Mouse (Mus musculus): Measurements from ENCODE around the gene Gm4924. TPM values are rescaled to one million over a fixed set of nuclear protein-coding genes. Genes with fewer than 3 reads are reported as not detected.

Gm4924 gene
- total and polyA plus RNA-seq, 3 experiments = 5.7 to 10.8 (median 9.2) TPM

DNA sequence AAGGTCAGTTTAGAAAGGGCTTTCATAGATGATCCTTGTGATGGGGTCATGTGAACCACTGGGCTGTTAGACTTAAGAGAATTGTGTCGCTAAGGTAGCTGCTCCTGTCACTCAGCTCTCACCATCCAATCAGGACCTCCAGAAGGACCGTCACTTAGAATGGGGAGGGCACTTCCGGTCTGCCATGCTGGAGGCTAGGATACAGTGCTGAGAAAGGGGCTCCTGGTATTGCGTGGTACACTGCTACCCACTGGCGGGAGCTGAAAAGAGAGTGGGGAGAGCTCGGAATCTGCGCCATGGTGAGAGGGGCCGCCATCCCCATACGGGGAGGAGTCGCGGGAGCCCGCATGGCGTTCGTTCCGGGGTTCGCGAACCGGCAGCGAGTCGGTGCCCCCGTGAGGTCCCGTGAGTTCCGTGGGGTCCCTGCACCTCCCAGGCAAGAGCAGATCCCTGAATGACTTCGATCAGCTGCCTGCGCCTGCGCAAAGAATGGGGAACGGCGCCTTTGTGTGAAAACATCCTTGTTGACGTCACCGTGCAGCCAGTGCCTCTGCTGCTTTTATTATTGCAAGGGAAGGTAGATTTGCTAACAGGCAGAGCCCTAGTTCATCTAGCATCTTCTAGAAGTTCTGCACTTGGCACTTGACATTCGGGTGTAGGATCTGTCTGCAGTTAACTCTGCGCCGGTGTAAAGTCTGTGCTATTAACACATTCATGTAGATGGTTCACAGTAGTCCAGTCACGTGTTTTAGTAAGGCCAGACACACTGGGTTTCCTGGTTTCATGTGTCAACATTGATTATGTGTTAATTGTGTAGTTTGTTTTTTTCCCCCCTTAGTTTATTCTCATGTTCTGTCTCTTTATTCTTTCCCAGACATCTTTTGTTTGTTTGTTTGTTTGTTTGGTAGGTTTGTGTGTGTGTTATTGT is at the start of gene Gm4924 (continued):
- no peak for TF ChIP-seq ZKSCAN1 (IDR thresholded peaks at IDR 0.05; ENCODE audit: borderline replicate concordance, low read depth, low read length)

- no peak for DNase-seq (ENCODE audit: extremely low read depth)
- TF ChIP-seq ZKSCAN1 (IDR thresholded peaks at IDR 0.05; ENCODE audit: borderline replicate concordance, low read depth, low read length) (no peak), JUND (conservative IDR thresholded peaks at IDR 0.05; ENCODE audit: low read depth, low read length) (no peak), ZC3H11A (IDR thresholded peaks at IDR 0.05; ENCODE audit: low read depth, low read length) (no peak)
- Histone ChIP-seq H3K27me3 (replicated peaks) (peaks cover 15% of the 10 kb centered on the region), H3K4me3 (replicated peaks in 1 of 3; ENCODE audit: low read depth in 2 of 3, low read length in 2 of 3, poor library complexity in 1 of 3) (no peak within 1 kb of the TSS), H3K36me3 (replicated peaks in 1 of 2; ENCODE audit: control insufficient read depth in 1 of 2, insufficient read depth in 1 of 2, low read length in 1 of 2) (no peaks in the 10 kb centered on the region), H3K9ac (ENCODE audit: insufficient read depth, low read depth) (no peak within 1 kb of the TSS), H3K4me2 (ENCODE audit: insufficient read depth, low read depth, poor library complexity, severe bottlenecking) (no peak within 1 kb of the TSS), H3K79me2 (replicated peaks; ENCODE audit: control insufficient read depth, extremely low read depth, insufficient read depth, poor library complexity, severe bottlenecking) (no peaks in the 10 kb centered on the region), H3K9me3 (replicated peaks; ENCODE audit: low read length) (no peaks in the 10 kb centered on the region), H3K4me1 (ENCODE audit: control insufficient read depth in 1 of 2, insufficient read depth in 2 of 2) (no peaks in the 10 kb centered on the region), H3K27ac (ENCODE audit: insufficient read depth, low read depth) (no peak within 1 kb of the TSS)
- in situ Hi-C loops (cut with MboI; ENCODE audit: low pct_ligation_motif_present, low pct_unique_long_range_greater_than_20kb, low sequenced_read_pairs) = no loop called here
- dilution Hi-C loops (cut with MboI; ENCODE audit: extremely low pct_ligation_motif_present, extremely low pct_unique_long_range_greater_than_20kb, low sequenced_read_pairs) = no loop called here
Measured at GRCm38 (mm10) chr10:82316482-82316881, 37.6 kb upstream of the Gm4924 start, which contains the start of gene 4932415D10Rik. TSS of gene 4932415D10Rik (minus strand) at chr10:82316582.

DNA sequence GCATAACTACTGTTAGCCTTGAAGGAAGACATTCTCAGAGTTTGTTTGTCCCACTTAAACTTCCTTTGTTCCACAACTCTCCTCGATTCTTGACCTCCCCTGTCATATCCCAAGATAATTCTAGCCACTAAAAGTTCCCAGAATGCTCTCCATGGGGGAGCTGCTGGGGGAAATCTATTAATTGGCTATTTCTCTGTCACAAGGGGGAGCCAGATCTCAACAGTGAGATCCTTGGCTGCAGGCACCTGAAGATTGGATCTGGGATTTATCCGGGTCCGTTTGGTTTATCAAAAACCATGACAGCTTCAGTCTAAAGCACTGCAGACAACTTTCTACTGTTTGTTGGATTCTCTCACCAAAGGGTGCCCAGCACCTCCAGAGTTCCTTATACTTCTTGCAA is 33.9 kb upstream of the Gm4924 start:
- Histone ChIP-seq H3K4me1 (ENCODE audit: control insufficient read depth in 1 of 2, insufficient read depth in 2 of 2) (no peaks in the 10 kb centered on the region), H3K4me3 (replicated peaks in 1 of 3; ENCODE audit: low read depth in 2 of 3, low read length in 2 of 3, poor library complexity in 1 of 3) (no peak overlapping the region), H3K9ac (ENCODE audit: insufficient read depth, low read depth) (no peak overlapping the region), H3K4me2 (ENCODE audit: insufficient read depth, low read depth, poor library complexity, severe bottlenecking) (no peak overlapping the region), H3K79me2 (replicated peaks; ENCODE audit: control insufficient read depth, extremely low read depth, insufficient read depth, poor library complexity, severe bottlenecking) (no peaks in the 10 kb centered on the region), H3K27me3 (replicated peaks) (peaks cover 15% of the 10 kb centered on the region), H3K36me3 (replicated peaks in 1 of 2; ENCODE audit: control insufficient read depth in 1 of 2, insufficient read depth in 1 of 2, low read length in 1 of 2) (no peaks in the 10 kb centered on the region), H3K27ac (ENCODE audit: insufficient read depth, low read depth) (no peak overlapping the region), H3K9me3 (replicated peaks; ENCODE audit: low read length) (no peaks in the 10 kb centered on the region)
- DNase-seq (ENCODE audit: extremely low read depth) = no peak
- in situ Hi-C loops (cut with MboI; ENCODE audit: low pct_ligation_motif_present, low pct_unique_long_range_greater_than_20kb, low sequenced_read_pairs) = no loop called here
- dilution Hi-C loops (cut with MboI; ENCODE audit: extremely low pct_ligation_motif_present, extremely low pct_unique_long_range_greater_than_20kb, low sequenced_read_pairs) = no loop called here
- no peak for TF ChIP-seq MYC (IDR thresholded peaks at IDR 0.05; ENCODE audit: low read depth, low read length)
- peak in 1 of 2 experiments; percentile 58; a peak in 2 of 4 replicates for TF ChIP-seq CTCF (conservative IDR thresholded peaks at IDR 0.05 in 1 of 2, IDR thresholded peaks at IDR 0.05 in 1 of 2; ENCODE audit: low read depth in 2 of 2, low read length in 2 of 2)
- TF ChIP-seq RAD21 (IDR thresholded peaks at IDR 0.05; ENCODE audit: low read depth, low read length) = peak; percentile 59
- TF ChIP-seq ZC3H11A (IDR thresholded peaks at IDR 0.05; ENCODE audit: low read depth, low read length) = no peak
- TF ChIP-seq E2F4 (IDR thresholded peaks at IDR 0.05; ENCODE audit: insufficient replicate concordance, low read depth, low read length) = no peak
- TF ChIP-seq IRF4 (IDR thresholded peaks at IDR 0.05; ENCODE audit: low read depth, low read length) = no peak
- no peak for TF ChIP-seq MAX (IDR thresholded peaks at IDR 0.05; ENCODE audit: low read length)
- TF ChIP-seq SMC3 (IDR thresholded peaks at IDR 0.05; ENCODE audit: low read depth, low read length) = peak; percentile 36
- no peak for TF ChIP-seq MAZ (IDR thresholded peaks at IDR 0.05; ENCODE audit: low read depth, low read length)
- TF ChIP-seq TCF12 (IDR thresholded peaks at IDR 0.05; ENCODE audit: low read depth, low read length) = no peak
